Mouse (Mus musculus) cortical plate, adult 2 months (tissue): Measurements from ENCODE around the gene Fen1. TPM values are rescaled to one million over a fixed set of nuclear protein-coding genes. Genes with fewer than 3 reads are reported as not detected.

Experiments used
- H3K27ac ChIP-seq: fragments of 200-500 bp; 2 replicates; pipeline ENCODE4 v1.5.1; 2012; ENCODE audit warnings: low read length, control low read depth, inconsistent platforms; ENCODE audit not compliant: insufficient read depth
- H3K4me1 ChIP-seq: fragments of 200-500 bp; 2 replicates; pipeline ENCODE4 v1.6.1; 2011; ENCODE audit warnings: low read length; ENCODE audit not compliant: control insufficient read depth, insufficient read depth
- H3K4me3 ChIP-seq: fragments of 200-500 bp; 2 replicates; pipeline ENCODE4 v1.5.1; 2011; ENCODE audit warnings: mild to moderate bottlenecking, low read length, control low read depth; ENCODE audit not compliant: insufficient read depth
- CTCF ChIP-seq: fragments of 200-500 bp; IDR thresholded peaks from 2 replicates; pipeline ENCODE4 v1.5.1; 2011; ENCODE audit warnings: mild to moderate bottlenecking, control low read depth, low read length; ENCODE audit not compliant: insufficient read depth; ENCODE audit errors: extremely low read depth
- POLR2A ChIP-seq: fragments of 200-500 bp; IDR thresholded peaks from 2 replicates; pipeline ENCODE4 v1.6.1; 2011; ENCODE audit warnings: mild to moderate bottlenecking, low read length, control low read depth; ENCODE audit not compliant: insufficient read depth; ENCODE audit errors: extremely low read depth
- polyA plus RNA-seq: library from polyadenylated mRNA; depleted of rRNA; stranded (reverse); fragments of >200 nt; gene quantifications from 2 replicates; pipeline ENCODE4 v1.2.3, GENCODE M21; 2012

Gene Fen1
- polyA plus RNA-seq, 1 experiment = 12.5 TPM

DNA sequence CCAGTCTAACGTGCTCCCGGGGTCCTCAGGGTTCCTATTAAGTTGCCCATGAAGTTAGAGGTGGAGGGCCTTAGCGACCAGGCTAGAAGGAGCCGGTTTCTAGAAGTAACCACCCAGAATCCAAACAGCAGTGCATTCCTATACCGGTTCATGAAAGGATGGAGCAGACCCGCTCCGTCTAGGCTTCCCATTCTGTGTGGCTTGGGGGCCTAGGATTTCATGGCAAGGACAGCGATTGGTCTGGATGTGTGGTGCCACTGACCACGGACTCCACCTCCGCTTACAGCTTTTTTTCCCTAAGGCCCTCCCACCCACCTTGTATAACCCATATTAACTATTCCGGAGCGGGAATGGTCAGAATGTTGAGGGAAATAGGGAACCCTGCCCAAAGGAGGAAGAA is 19.9 kb downstream of the Fen1 start:
- Histone ChIP-seq H3K27ac (peak overlapping the region; percentile 9; the same call in 1 of the 2 replicates), H3K4me3 (peak overlapping the region; percentile 67), H3K4me1 (peaks cover 14% of the 10 kb centered on the region; the same call in 1 of the 2 replicates)
- TF ChIP-seq POLR2A = peak; percentile 85
- TF ChIP-seq CTCF = no peak

DNA sequence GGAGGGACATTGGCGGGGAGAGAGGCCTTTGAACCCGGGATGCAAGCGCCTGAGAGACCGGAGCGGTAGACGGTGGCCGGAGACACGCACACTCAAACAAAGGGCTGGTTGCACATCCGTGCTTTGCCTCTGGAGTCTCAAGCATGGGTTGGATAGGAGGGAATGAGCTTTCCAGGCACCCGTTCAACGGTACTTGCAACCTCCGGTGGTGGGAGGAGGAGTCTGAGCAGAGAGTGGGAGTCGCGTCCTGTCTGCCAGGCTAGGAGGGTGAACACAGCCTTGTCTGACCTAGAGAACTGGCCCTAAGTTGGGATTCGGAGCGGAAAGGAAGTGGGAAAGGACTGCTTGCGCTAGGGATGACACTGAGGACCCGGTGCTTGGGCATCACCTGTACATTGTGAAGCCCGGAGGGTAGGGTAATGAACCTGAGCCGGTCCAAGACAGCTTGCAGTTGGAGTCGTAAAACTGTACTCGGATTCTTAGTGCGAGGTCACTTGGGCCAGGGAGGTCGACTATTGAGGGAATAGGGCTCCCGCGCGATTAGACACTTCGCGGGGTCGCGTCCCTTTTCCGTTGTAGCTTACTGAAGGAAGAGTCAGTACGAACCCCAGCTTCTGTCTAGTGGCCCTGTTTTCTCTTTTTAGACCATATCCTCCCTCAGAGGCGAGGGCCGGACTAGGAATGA is 20.5 kb downstream of the Fen1 start:
- peak overlapping the region; percentile 77 for H3K27ac ChIP-seq
- H3K4me3 ChIP-seq = peak overlapping the region; percentile 67
- peaks cover 12% of the 10 kb centered on the region; the same call in 1 of the 2 replicates for H3K4me1 ChIP-seq
- TF ChIP-seq CTCF (no peak), POLR2A (peak; percentile 91)

DNA sequence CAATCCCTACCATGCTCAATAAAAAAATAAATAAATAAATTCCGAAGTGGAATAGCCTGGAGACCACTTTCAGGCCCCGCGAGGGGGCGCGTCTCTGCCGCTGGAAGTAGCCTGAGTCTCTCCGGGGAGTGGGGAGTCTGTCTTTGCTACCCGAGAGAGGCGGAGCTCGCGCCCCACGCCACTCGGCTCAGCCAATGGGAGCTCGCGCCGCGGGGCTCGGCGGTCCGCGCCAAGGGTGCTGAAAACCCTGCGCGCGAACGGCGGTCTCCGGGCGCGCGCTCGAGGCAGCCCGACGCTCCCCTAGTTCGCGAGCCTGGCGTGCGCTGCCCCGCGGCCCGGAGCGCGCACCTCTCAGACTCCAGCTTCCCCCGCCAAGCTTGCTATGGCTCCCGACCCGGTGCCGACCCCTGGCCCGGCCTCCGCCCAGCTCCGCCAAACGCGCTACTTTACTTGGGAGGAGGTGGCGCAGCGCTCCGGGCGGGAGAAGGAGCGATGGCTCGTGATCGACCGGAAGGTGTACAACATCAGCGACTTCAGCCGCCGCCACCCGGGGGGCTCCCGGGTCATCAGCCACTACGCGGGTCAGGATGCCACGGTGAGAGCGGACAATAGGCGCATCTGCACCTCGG is 21.2 kb downstream of the Fen1 start, which contains the start of gene Fads1:
Fads1 (plus strand) TSS at position 219 of the 629 bp plus-strand sequence.
- TF ChIP-seq CTCF (peak; percentile 41; the same call in 1 of the 2 replicates), POLR2A (peak; percentile 36; the same call in 1 of the 2 replicates)
- peak within 1 kb of the TSS; percentile 67 for H3K4me3 ChIP-seq
- peaks cover 12% of the 10 kb centered on the region; the same call in 1 of the 2 replicates for H3K4me1 ChIP-seq
- H3K27ac ChIP-seq = peak within 1 kb of the TSS; percentile 77

DNA sequence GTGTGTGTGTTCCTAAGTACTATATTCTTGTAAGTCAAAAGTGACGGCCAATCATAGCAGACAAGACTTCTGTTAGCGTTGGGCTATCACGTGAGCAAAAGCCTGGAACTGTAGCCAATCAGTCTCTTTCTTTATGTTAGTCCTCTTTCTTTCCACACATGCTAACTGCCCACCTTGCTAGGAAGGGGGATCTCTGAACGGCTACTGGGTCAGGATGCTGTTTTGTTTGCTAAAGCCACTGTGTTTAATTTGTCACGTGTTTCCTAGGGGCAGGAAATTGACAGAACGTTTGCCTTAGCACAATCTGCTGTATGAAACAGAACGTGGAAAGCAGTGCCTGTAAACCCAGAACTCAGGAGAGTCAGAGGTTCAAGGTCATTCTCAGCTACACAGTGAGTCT is 21.8 kb downstream of the Fen1 start:
- Histone ChIP-seq H3K4me3 (peak overlapping the region; percentile 67), H3K27ac (peak overlapping the region; percentile 13; the same call in 1 of the 2 replicates), H3K4me1 (peaks cover 12% of the 10 kb centered on the region; the same call in 1 of the 2 replicates)
- TF ChIP-seq POLR2A = no peak
- TF ChIP-seq CTCF = no peak

DNA sequence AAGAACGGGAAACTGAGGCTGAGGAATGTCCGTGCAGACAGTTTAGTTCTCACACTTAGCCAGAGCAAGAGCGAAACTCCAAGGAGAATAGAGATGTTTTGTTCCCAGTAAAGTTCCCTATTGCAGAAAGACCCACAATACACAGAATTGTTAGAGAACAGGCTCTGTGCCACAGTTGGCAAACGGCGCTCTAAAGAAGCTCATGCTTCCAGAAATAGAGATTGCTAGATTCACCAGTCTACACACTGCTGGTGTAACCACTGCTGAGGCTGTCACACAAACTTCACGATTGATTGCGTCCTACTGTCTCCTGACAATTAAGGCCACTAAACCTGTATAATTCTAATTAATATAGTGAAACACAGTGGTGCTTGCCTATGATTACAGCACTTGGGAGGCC is 22.7 kb downstream of the Fen1 start:
- TF ChIP-seq POLR2A (no peak), CTCF (no peak)
- Histone ChIP-seq H3K4me3 (no peak overlapping the region), H3K4me1 (peaks cover 12% of the 10 kb centered on the region; the same call in 1 of the 2 replicates), H3K27ac (peak overlapping the region; percentile 8; the same call in 1 of the 2 replicates)

DNA sequence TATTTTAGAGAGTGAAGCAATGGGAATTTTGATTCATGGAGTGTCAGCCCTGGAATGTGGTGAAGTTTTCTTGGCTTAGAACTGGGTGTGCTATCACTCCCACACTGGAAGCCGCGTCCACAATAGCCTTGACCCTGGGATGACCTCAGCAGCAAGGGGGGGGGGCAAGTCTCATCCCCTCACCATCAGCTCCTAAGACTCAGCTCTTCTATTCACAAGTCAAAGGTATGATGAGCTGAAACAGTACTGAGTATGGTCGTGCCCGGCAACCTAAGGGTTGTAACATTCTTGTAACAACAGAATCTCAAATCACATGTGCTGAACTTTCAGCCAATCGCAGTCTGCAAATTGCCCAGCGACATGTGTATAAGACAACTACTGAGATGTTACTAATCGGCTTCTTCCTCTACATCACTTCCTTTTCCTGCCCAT is 27.0 kb downstream of the Fen1 start:
- H3K4me3 ChIP-seq = no peak overlapping the region
- no peak overlapping the region for H3K27ac ChIP-seq
- H3K4me1 ChIP-seq = peaks cover 5% of the 10 kb centered on the region; the same call in 1 of the 2 replicates
- no peak for TF ChIP-seq POLR2A
- TF ChIP-seq CTCF = no peak

DNA sequence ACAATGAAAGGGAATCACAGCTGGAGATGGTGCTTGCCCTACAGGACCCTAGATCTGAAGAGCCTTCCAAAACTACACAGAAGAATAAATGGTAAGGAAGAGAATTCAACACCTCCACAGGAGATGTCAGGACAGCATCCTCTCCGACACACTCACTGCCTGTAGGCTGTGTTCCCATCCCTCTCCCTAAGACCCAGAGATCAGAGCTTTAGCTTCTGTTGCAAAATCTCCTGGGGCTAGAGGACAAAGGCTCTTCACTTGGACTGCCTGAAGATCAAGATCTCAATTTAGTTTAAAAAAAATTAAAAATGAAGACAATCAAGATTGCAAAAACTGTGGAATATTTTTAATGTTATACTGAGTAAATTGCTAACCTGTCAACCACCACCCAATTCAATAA is 27.5 kb downstream of the Fen1 start:
- no peak overlapping the region for H3K4me3 ChIP-seq
- H3K27ac ChIP-seq = no peak overlapping the region
- TF ChIP-seq POLR2A (no peak), CTCF (no peak)
- H3K4me1 ChIP-seq = peaks cover 2% of the 10 kb centered on the region; the same call in 1 of the 2 replicates

DNA sequence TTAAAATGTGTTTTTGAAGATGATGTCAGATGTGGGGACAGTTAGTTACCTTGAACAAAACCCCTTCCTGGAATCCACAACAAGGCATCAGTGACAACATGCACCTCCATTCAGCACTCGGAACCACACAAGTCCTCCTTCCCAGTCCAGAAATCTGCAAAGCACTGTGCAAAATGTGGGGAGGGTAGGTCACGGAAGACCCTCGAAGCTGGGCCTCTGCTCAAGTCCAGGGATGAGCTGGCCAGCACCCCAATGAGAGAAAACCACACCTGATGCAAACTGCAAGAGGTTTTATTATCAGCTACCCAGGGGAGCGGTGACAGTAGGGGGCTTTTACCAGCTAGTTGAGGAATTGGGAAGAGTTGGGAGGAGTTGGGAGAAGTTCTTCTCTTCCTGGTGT is 29.0 kb downstream of the Fen1 start:
- Histone ChIP-seq H3K27ac (no peak overlapping the region), H3K4me1 (no peaks in the 10 kb centered on the region), H3K4me3 (no peak overlapping the region)
- no peak for TF ChIP-seq POLR2A

DNA sequence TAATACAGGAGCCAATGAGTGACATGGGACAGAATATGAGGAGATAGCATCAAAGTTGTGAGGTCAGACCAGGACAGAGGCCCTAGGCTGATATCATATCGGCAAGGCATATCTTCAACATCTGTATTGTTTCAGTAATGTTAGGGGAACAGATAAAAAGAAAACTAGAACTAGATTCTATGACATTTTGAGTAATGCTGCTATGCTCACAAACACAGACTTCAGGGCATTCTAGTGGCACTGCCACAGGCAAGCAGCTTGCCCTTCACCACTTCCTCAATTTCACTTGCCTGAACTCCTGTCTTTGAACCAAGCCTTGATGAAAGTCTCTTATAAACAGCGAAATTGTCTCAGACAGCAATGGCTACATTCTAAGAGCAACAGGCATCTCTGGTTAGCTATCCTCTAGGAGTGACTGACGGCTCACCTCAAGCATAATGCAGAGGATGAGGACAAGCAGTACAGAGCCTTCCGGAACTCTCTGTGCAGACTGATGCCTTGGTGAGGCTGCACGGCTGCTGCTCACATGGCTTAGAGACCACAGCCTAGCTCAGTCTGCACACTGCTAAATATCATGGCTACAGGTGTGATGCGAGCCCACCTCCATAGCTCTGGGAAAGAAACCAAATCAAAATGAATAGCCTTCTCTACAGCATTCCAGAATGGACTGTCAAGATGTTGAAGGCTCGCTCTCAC is 30.0 kb downstream of the Fen1 start:
- H3K27ac ChIP-seq = no peak overlapping the region
- TF ChIP-seq POLR2A = no peak
- TF ChIP-seq CTCF = no peak
- no peak overlapping the region for H3K4me3 ChIP-seq
- H3K4me1 ChIP-seq = no peaks in the 10 kb centered on the region

DNA sequence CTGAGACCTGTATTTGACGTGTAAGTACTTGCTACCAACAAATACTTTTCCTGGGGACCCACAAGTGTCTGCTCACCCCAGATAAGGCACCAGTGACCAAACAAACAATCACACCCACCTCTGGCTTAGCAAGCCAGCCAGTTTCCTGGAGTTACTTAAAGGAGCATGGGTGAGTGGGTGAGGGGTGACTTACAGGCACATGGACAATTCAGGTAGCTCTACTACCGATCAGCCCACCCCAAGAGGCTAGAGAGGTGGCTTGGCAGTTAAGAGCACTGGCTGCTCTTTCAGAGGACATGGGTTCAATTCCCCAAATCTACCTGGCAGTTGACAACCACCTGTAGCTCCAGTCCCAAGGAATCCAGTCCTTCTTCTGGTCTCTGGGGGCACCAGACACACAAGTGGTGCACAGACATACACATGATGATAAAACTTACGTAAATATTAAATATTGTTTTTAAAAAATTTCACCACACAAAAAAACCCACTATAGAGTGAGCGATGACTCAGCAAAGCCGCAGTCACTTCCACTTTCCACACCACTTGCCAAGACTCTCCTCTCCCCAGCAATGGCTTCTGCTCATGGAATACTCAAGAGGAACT is 30.8 kb downstream of the Fen1 start:
- no peak overlapping the region for H3K4me3 ChIP-seq
- no peak for TF ChIP-seq POLR2A
- no peak for TF ChIP-seq CTCF
- no peak overlapping the region for H3K27ac ChIP-seq
- no peaks in the 10 kb centered on the region for H3K4me1 ChIP-seq
